Mouse (Mus musculus): Measurements from ENCODE around the gene Idh1.

DNA sequence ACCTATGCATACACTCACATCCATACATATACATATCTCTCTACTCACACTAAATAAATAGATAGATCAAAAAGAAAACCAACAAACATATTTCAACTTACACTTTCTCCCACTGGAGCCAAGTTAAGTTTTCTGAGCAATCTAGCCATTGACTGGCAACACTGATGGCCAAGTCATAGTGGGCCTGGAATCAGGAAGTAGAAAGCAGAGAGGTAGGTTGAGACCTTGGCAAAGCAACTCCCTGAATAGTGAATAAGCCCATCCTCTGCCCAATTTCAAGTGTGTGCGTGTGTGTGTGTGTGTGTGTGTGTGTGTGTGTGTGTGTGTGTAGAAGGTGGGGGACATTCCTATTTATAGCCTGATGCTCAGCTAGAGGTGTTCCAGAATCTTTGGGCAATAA is 66.9 kb downstream of the Idh1 start, which contains the start of gene Gm28845:
- TF ChIP-seq CEBPB (IDR thresholded peaks at IDR 0.05; ENCODE audit: insufficient read depth, poor library complexity, severe bottlenecking) (no peak), E2F4 (IDR thresholded peaks at IDR 0.05; ENCODE audit: insufficient read depth) (no peak), POLR2A (IDR thresholded peaks at IDR 0.05; ENCODE audit: insufficient read length, low read depth) (no peak), POLR2AphosphoS2 (IDR thresholded peaks at IDR 0.05; ENCODE audit: insufficient read length, low read depth) (no peak), USF1 (IDR thresholded peaks at IDR 0.05; ENCODE audit: low read depth) (no peak), SRF (IDR thresholded peaks at IDR 0.05; ENCODE audit: control insufficient read depth, insufficient read length, low read depth) (no peak), MYOD1 (IDR thresholded peaks at IDR 0.05; ENCODE audit: control insufficient read depth in 1 of 3, insufficient read length in 2 of 3, low read depth in 2 of 3) (no peak), MAX (IDR thresholded peaks at IDR 0.05; ENCODE audit: low read depth) (no peak), MYOG (IDR thresholded peaks at IDR 0.05; ENCODE audit: control insufficient read depth in 1 of 3, insufficient read depth in 1 of 3, insufficient read length in 2 of 3, low read depth in 2 of 3) (no peak), TCF3 (IDR thresholded peaks at IDR 0.05; ENCODE audit: insufficient read length, low read depth) (no peak), TCF12 (IDR thresholded peaks at IDR 0.05; ENCODE audit: insufficient read depth, poor library complexity, severe bottlenecking) (no peak)

Data from myocyte (in vitro differentiated cells).